Mouse (Mus musculus): ENCODE data around the gene Sult5a1. TPM values are rescaled to one million over a fixed set of nuclear protein-coding genes. Genes with fewer than 3 reads are reported as not detected.
"Not testable (repeated sequence)": the region's sequence is repeated elsewhere in the genome, so short reads cannot be mapped to it uniquely, and the experiment has no call there.

Gene Sult5a1
- total RNA-seq, 2 experiments from 2014 or later: 9.2 to 12.2 TPM

GRCm38 (mm10) chr8:123135806-123136205, 22.3 kb downstream of the Sult5a1 start:
- no peak for DNase-seq (ENCODE audit: low spot score in 2 of 2)

GRCm38 (mm10) chr8:123135406-123135805, 22.7 kb downstream of the Sult5a1 start:
- no peak for DNase-seq (ENCODE audit: low spot score in 2 of 2)

GRCm38 (mm10) chr8:123134149-123134713, 23.9 kb downstream of the Sult5a1 start:
- DNase-seq (ENCODE audit: low spot score in 2 of 2): no peak

- DNase-seq (ENCODE audit: low spot score in 2 of 2): no peak
Measured at GRCm38 (mm10) chr8:123132953-123133352, 25.2 kb downstream of the Sult5a1 start.

- no peak for DNase-seq (ENCODE audit: low spot score in 2 of 2)
Measured at GRCm38 (mm10) chr8:123131041-123131440, 27.1 kb downstream of the Sult5a1 start.

- DNase-seq (ENCODE audit: low spot score in 2 of 2): no peak
Measured at GRCm38 (mm10) chr8:123126193-123126816, 31.8 kb downstream of the Sult5a1 start.

GRCm38 (mm10) chr8:123122670-123123069, 35.4 kb downstream of the Sult5a1 start:
- no peak for DNase-seq (ENCODE audit: low spot score in 2 of 2)

GRCm38 (mm10) chr8:123122059-123122458, 36.1 kb downstream of the Sult5a1 start:
- DNase-seq (ENCODE audit: low spot score in 2 of 2): no peak

- DNase-seq (ENCODE audit: low spot score in 2 of 2): no peak
Measured at GRCm38 (mm10) chr8:123117744-123118143, 40.4 kb downstream of the Sult5a1 start.

GRCm38 (mm10) chr8:123117127-123117731, 40.9 kb downstream of the Sult5a1 start, which contains the start of gene Cpne7:
Gene Cpne7 (plus strand): TSS chr8:123117374.
- DNase-seq (ENCODE audit: low spot score in 2 of 2): no peak

GRCm38 (mm10) chr8:123114644-123115043, 43.5 kb downstream of the Sult5a1 start:
- DNase-seq (ENCODE audit: low spot score in 2 of 2): no peak

- DNase-seq (ENCODE audit: low spot score in 2 of 2): no peak
Measured at GRCm38 (mm10) chr8:123113908-123114469, 44.1 kb downstream of the Sult5a1 start.

- DNase-seq (ENCODE audit: low spot score in 2 of 2): no peak
Measured at GRCm38 (mm10) chr8:123112892-123113291, 45.2 kb downstream of the Sult5a1 start.

GRCm38 (mm10) chr8:123110649-123111048, 47.5 kb downstream of the Sult5a1 start:
- peak; percentile 49 to 57 for DNase-seq (ENCODE audit: low spot score in 2 of 2)

GRCm38 (mm10) chr8:123108953-123109352, 49.2 kb downstream of the Sult5a1 start:
- no peak for DNase-seq (ENCODE audit: low spot score in 2 of 2)

GRCm38 (mm10) chr8:123108010-123108409, 50.1 kb downstream of the Sult5a1 start:
- no peak for DNase-seq (ENCODE audit: low spot score in 2 of 2)

- DNase-seq (ENCODE audit: low spot score in 2 of 2): no peak
Measured at GRCm38 (mm10) chr8:123106531-123106930, 51.6 kb downstream of the Sult5a1 start.

- no peak for DNase-seq (ENCODE audit: low spot score in 2 of 2)
Measured at GRCm38 (mm10) chr8:123105553-123106326, 52.4 kb downstream of the Sult5a1 start.

GRCm38 (mm10) chr8:123104046-123104767, 53.9 kb downstream of the Sult5a1 start:
- no peak for DNase-seq (ENCODE audit: low spot score in 2 of 2)

GRCm38 (mm10) chr8:123103285-123103684, 54.8 kb downstream of the Sult5a1 start:
- DNase-seq (ENCODE audit: low spot score in 2 of 2): no peak

- DNase-seq (ENCODE audit: low spot score in 2 of 2): not testable (repeated sequence)
Measured at GRCm38 (mm10) chr8:123102855-123103254, 55.3 kb downstream of the Sult5a1 start.

Measured in adrenal gland, adult 18-20 months (tissue).